Mouse (Mus musculus): ENCODE measurements around the gene Abhd17b.

Gene Abhd17b

DNA sequence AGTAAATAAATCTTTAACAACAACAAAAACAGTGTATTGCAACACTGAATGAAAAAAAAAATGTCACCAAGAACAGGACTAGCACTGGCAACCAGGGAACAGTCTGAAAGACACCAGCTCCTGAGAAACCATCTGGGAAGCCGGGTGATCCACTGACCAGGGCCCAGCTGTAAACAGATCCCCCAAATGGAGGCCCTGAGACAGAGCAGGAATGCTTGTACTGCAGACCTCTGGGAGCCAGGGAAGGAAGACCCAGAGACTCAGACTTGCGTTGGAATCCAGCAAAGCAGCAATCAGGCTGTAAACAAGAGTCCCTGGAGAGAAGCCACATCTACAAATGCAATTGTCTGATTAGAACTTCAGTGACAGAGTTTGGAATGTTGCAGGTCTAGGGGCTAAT lies 74.1 kb downstream of the Abhd17b start:
- no peak for ATAC-seq (ENCODE audit: insufficient number of reproducible peaks, low FRiP score, low TSS enrichment)

DNA sequence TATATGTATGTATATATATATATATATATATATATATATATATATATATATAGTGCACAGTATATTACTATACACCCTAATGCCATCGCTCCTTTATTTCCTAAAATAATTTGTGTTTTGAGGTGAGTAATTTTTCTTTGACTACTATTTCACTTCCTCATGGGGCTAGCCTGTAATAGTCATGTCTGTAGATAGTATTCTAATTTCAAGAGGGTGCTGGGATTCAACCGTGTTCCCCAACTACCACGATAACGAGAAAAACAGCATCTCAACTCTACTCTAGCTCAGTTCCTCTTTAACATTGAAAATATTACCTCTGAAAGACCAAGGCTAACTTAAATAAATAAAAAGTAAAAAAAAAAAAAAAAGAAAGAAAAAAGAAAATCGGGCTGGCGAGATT lies 75.4 kb downstream of the Abhd17b start:
- no peak for ATAC-seq (ENCODE audit: insufficient number of reproducible peaks, low FRiP score, low TSS enrichment)

DNA sequence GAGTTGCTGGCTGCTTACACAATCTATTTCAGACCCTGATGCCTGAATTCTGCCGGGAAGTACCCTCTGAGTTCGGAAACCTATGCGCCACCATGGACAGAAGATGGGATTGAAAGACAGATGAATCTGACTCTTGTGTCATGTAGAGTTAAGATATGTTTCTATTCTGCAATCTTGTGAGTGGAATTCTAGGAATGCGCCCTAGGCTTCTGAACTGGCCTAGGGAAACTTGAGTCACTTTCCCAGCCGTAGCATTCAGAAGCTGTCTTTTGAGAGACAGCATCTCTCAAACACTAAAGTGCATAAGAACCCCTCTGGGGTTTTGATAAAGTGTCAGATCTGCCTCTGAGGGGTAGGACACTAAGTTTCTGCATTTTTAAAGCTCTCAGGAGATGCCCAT lies 78.9 kb downstream of the Abhd17b start:
- ATAC-seq (ENCODE audit: insufficient number of reproducible peaks, low FRiP score, low TSS enrichment): no peak

DNA sequence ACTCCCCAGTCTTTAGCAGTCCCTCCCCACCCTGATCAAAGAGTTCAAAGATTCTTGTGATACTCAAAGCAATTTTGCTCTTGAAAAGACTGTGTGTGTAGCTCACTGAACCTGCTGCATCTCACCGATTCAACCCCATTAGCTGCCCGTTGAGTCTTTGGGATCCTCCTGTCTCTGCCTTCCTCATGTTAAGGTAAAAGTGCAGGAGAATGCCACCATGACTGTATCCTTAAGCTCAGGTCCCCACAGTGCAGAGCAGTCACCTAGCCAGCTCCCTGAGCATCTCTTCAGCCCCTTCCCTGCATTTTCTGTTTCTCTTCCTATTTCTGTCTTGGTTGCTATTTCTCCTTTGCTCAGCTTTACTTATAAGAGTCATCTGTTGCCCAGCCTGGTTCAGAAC lies 80.2 kb downstream of the Abhd17b start:
- no peak for ATAC-seq (ENCODE audit: insufficient number of reproducible peaks, low FRiP score, low TSS enrichment)

DNA sequence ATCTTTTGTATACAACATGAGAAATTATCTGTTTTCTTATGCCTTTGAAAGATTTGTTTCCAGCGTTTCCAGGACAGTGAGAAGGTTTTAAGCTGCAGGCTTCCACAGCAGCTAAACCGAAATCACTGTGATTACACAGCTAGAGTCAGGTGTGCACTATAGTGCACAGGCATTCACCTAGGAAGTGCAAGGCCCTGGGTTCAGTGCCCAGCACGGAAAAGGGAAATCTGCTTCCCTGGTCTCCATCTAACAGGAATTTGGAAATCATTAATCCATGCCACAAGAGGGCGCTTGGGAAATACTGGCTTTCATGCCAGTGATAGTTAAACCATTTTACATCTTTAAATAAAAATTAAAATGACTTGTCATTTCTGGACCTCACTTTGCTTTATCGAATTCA lies 81.1 kb downstream of the Abhd17b start:
- peak; percentile 68; the same call in 1 of the 2 replicates for ATAC-seq (ENCODE audit: insufficient number of reproducible peaks, low FRiP score, low TSS enrichment)
